Mouse (Mus musculus): Measurements from ENCODE around the gene Zgpat. TPM values are rescaled to one million over a fixed set of nuclear protein-coding genes. Genes with fewer than 3 reads are reported as not detected.
A peak's percentile ranks its signal among the peaks of the same experiment; 100 is the strongest.

The Zgpat gene
- polyA plus RNA-seq, 1 experiment, result 16.1 TPM

DNA sequence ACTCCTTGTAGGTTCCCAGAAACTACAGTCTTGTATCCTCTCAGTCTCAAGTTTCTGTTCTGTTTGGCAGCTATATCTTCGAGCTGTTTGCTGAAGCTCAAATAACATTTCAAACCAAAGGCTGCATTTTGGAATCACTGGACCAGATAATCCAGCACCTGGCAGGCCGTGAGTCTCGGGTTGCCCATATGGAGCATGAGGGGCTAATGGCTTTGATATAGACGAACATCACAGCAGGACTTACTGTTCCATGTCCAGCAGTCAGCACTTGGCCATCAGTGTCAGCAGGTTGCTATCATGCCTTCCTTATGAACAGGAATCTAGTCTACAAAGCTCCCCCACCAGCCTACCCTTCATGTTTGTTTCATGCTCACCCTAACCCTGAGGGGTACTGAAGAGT is 24.3 kb upstream of the Zgpat start:
- Histone ChIP-seq H3K27ac (ENCODE audit: control insufficient read depth, insufficient read depth, low read depth, low read length) (no peak overlapping the region), H3K4me3 (ENCODE audit: control insufficient read depth, low read depth, low read length) (no peak overlapping the region), H3K36me3 (ENCODE audit: control insufficient read depth, insufficient read depth, low read length) (peaks cover 7% of the 10 kb centered on the region; the same call in 1 of the 2 replicates), H3K4me1 (ENCODE audit: control insufficient read depth, insufficient read depth, low read length) (no peaks in the 10 kb centered on the region), H3K27me3 (ENCODE audit: control insufficient read depth, insufficient read depth, low read length) (no peaks in the 10 kb centered on the region)
- TF ChIP-seq POLR2A (IDR thresholded peaks at IDR 0.05; ENCODE audit: control insufficient read depth, low read depth, low read length) (no peak), CTCF (IDR thresholded peaks at IDR 0.05; ENCODE audit: control insufficient read depth, insufficient read depth, insufficient replicate concordance, low read depth, low read length) (no peak)

DNA sequence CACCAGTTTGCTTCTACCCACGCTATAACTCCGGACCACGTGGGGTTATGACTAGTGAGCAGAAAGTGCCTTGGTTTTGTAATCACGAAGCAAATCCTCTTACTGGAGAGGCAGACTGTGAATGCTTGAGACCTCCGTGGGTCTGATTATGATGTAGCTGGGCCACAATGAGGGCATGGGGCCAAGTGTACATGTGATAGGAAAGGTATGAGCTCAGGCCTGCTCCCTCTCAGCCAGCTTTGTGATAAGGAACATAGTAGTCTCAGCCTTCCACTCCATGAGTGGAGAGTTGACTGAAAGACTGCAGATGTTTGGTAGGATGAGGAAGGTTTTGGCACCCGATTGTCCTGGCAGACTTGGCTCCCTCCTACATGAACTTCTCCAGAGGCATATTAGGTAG is 22.0 kb upstream of the Zgpat start:
- Histone ChIP-seq H3K27ac (ENCODE audit: control insufficient read depth, insufficient read depth, low read depth, low read length) (no peak overlapping the region), H3K36me3 (ENCODE audit: control insufficient read depth, insufficient read depth, low read length) (peaks cover 6% of the 10 kb centered on the region; the same call in 1 of the 2 replicates), H3K27me3 (ENCODE audit: control insufficient read depth, insufficient read depth, low read length) (no peaks in the 10 kb centered on the region), H3K4me1 (ENCODE audit: control insufficient read depth, insufficient read depth, low read length) (no peaks in the 10 kb centered on the region), H3K4me3 (ENCODE audit: control insufficient read depth, low read depth, low read length) (no peak overlapping the region)
- TF ChIP-seq CTCF (IDR thresholded peaks at IDR 0.05; ENCODE audit: control insufficient read depth, insufficient read depth, insufficient replicate concordance, low read depth, low read length), result no peak

DNA sequence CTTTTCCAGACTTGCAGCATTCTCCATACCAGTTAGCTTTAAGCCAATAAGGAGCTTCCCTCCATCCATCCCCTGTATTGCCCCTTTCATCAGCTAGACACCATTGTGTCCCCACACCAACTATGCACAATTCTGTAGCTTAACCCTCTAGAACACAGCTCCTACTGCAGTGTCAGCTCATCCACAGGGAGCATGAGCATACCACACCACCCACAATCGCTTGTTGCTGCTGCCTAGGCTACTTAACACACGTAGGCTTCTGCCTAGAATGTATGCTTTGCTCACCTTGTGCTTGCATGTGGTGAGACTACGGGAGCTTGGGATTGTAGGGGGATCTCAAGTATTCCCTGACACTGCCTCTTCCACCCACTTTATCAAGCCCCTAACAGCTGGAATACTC is 7.9 kb upstream of the Zgpat start:
- no peak overlapping the region for H3K27ac ChIP-seq (ENCODE audit: control insufficient read depth, insufficient read depth, low read depth, low read length)
- no peaks in the 10 kb centered on the region for H3K4me1 ChIP-seq (ENCODE audit: control insufficient read depth, insufficient read depth, low read length)
- TF ChIP-seq CTCF (IDR thresholded peaks at IDR 0.05; ENCODE audit: control insufficient read depth, insufficient read depth, insufficient replicate concordance, low read depth, low read length) (no peak), POLR2A (IDR thresholded peaks at IDR 0.05; ENCODE audit: control insufficient read depth, low read depth, low read length) (no peak)
- peaks cover 7% of the 10 kb centered on the region for H3K36me3 ChIP-seq (ENCODE audit: control insufficient read depth, insufficient read depth, low read length)
- H3K27me3 ChIP-seq (ENCODE audit: control insufficient read depth, insufficient read depth, low read length), result no peaks in the 10 kb centered on the region
- H3K4me3 ChIP-seq (ENCODE audit: control insufficient read depth, low read depth, low read length), result no peak overlapping the region

DNA sequence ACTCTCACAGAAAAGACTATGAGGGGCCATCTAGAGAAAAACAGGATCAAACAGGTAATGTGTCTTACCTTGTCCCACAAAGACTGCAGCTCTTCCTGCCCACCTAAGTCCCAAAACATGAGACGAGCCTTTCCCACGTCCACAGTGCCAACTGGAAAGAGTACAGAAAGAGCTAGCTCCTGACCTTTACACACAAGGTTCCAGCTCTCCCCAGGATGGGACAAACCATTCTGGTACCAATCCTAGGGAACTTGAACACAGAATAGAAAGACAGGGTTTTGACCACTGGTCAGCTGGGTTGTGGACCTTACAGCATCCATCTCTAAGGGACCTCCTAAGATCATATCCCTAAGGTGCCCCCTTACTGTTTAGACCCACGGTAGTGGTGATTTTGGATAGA is 782 bp upstream of the Zgpat start:
- H3K36me3 ChIP-seq (ENCODE audit: control insufficient read depth, insufficient read depth, low read length), result peaks cover 6% of the 10 kb centered on the region
- TF ChIP-seq POLR2A (IDR thresholded peaks at IDR 0.05; ENCODE audit: control insufficient read depth, low read depth, low read length) (no peak), CTCF (IDR thresholded peaks at IDR 0.05; ENCODE audit: control insufficient read depth, insufficient read depth, insufficient replicate concordance, low read depth, low read length) (no peak)
- no peak overlapping the region for H3K27ac ChIP-seq (ENCODE audit: control insufficient read depth, insufficient read depth, low read depth, low read length)
- H3K4me3 ChIP-seq (ENCODE audit: control insufficient read depth, low read depth, low read length), result peak overlapping the region; percentile 88
- peaks cover 6% of the 10 kb centered on the region for H3K4me1 ChIP-seq (ENCODE audit: control insufficient read depth, insufficient read depth, low read length)
- H3K27me3 ChIP-seq (ENCODE audit: control insufficient read depth, insufficient read depth, low read length), result no peaks in the 10 kb centered on the region

GRCm38 (mm10) chr2:181364487-181364859 is 255 bp upstream of the Zgpat start:
- TF ChIP-seq POLR2A (IDR thresholded peaks at IDR 0.05; ENCODE audit: control insufficient read depth, low read depth, low read length) (no peak), CTCF (IDR thresholded peaks at IDR 0.05; ENCODE audit: control insufficient read depth, insufficient read depth, insufficient replicate concordance, low read depth, low read length) (no peak)
- Histone ChIP-seq H3K4me1 (ENCODE audit: control insufficient read depth, insufficient read depth, low read length) (peaks cover 6% of the 10 kb centered on the region), H3K27ac (ENCODE audit: control insufficient read depth, insufficient read depth, low read depth, low read length) (peak overlapping the region; percentile 71), H3K4me3 (ENCODE audit: control insufficient read depth, low read depth, low read length) (peak overlapping the region; percentile 88), H3K27me3 (ENCODE audit: control insufficient read depth, insufficient read depth, low read length) (no peaks in the 10 kb centered on the region), H3K36me3 (ENCODE audit: control insufficient read depth, insufficient read depth, low read length) (peaks cover 3% of the 10 kb centered on the region)

DNA sequence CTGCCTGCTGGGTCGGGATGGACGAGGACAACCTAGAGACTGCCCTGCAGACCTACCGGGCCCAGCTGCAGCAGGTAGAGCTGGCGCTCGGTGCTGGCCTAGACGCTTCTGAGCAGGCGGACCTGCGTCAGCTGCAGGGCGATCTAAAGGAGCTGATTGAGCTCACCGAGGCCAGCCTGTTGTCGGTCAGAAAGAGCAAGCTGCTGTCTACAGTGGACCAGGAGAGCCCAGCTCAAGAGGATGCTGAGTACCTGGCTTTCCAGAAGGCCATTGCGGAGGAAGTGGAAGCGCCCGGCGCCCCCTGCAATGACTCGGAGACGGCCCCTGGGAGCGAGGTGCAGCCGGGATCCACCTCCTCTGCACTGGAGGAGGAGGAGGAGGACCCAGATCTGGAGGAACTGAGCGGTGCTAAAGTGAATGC is 937 bp downstream of the Zgpat start:
- Histone ChIP-seq H3K27ac (ENCODE audit: control insufficient read depth, insufficient read depth, low read depth, low read length) (peak overlapping the region; percentile 71), H3K4me1 (ENCODE audit: control insufficient read depth, insufficient read depth, low read length) (peaks cover 6% of the 10 kb centered on the region), H3K27me3 (ENCODE audit: control insufficient read depth, insufficient read depth, low read length) (no peaks in the 10 kb centered on the region), H3K4me3 (ENCODE audit: control insufficient read depth, low read depth, low read length) (peak overlapping the region; percentile 88), H3K36me3 (ENCODE audit: control insufficient read depth, insufficient read depth, low read length) (peaks cover under 1% of the 10 kb centered on the region)
- TF ChIP-seq POLR2A (IDR thresholded peaks at IDR 0.05; ENCODE audit: control insufficient read depth, low read depth, low read length), result no peak
- TF ChIP-seq CTCF (IDR thresholded peaks at IDR 0.05; ENCODE audit: control insufficient read depth, insufficient read depth, insufficient replicate concordance, low read depth, low read length), result no peak

DNA sequence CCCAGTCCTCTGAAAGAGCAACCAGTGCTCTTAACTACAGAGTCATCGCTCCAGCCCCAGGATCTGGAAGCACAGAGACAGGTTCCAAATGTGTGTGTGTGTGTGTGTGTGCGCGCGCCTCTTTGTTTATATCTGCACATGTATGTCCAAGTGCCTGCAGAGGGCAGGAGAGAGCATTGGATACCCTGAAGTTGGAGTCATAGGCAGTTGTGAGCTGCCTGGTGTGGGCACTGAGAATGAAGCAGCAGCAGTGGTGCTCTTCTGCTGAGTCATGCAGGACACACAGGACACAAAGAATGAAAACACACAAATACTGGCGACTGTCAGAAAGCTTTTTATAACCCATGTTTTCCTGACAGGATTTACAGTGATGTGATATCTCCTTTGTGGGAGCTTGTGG is 5.3 kb downstream of the Zgpat start:
- Histone ChIP-seq H3K36me3 (ENCODE audit: control insufficient read depth, insufficient read depth, low read length) (no peaks in the 10 kb centered on the region), H3K27ac (ENCODE audit: control insufficient read depth, insufficient read depth, low read depth, low read length) (no peak overlapping the region), H3K4me3 (ENCODE audit: control insufficient read depth, low read depth, low read length) (no peak overlapping the region), H3K27me3 (ENCODE audit: control insufficient read depth, insufficient read depth, low read length) (no peaks in the 10 kb centered on the region), H3K4me1 (ENCODE audit: control insufficient read depth, insufficient read depth, low read length) (peaks cover 3% of the 10 kb centered on the region)
- TF ChIP-seq POLR2A (IDR thresholded peaks at IDR 0.05; ENCODE audit: control insufficient read depth, low read depth, low read length), result no peak
- TF ChIP-seq CTCF (IDR thresholded peaks at IDR 0.05; ENCODE audit: control insufficient read depth, insufficient read depth, insufficient replicate concordance, low read depth, low read length), result no peak

GRCm38 (mm10) chr2:181375787-181376186 is 11.1 kb downstream of the Zgpat start:
- Histone ChIP-seq H3K27me3 (ENCODE audit: control insufficient read depth, insufficient read depth, low read length) (no peaks in the 10 kb centered on the region), H3K36me3 (ENCODE audit: control insufficient read depth, insufficient read depth, low read length) (peaks cover 2% of the 10 kb centered on the region; the same call in 1 of the 2 replicates)

More at GRCm38 (mm10) chr2:181375787-181376186, 11.1 kb downstream of the Zgpat start:
- no peak overlapping the region for H3K27ac ChIP-seq (ENCODE audit: control insufficient read depth, insufficient read depth, low read depth, low read length)
- H3K4me1 ChIP-seq (ENCODE audit: control insufficient read depth, insufficient read depth, low read length), result no peaks in the 10 kb centered on the region
- TF ChIP-seq POLR2A (IDR thresholded peaks at IDR 0.05; ENCODE audit: control insufficient read depth, low read depth, low read length), result no peak
- no peak for TF ChIP-seq CTCF (IDR thresholded peaks at IDR 0.05; ENCODE audit: control insufficient read depth, insufficient read depth, insufficient replicate concordance, low read depth, low read length)
- no peak overlapping the region for H3K4me3 ChIP-seq (ENCODE audit: control insufficient read depth, low read depth, low read length)
